Mouse (Mus musculus): ENCODE results near the gene Tgtp1. TPM values are rescaled to one million over a fixed set of nuclear protein-coding genes. Genes with fewer than 3 reads are reported as not detected.
"Not testable (repeated sequence)": the region's sequence is repeated elsewhere in the genome, so short reads cannot be mapped to it uniquely, and the experiment has no call there.

The Tgtp1 gene
- polyA plus RNA-seq, 1 experiment from 2014 or later, result not detected

DNA sequence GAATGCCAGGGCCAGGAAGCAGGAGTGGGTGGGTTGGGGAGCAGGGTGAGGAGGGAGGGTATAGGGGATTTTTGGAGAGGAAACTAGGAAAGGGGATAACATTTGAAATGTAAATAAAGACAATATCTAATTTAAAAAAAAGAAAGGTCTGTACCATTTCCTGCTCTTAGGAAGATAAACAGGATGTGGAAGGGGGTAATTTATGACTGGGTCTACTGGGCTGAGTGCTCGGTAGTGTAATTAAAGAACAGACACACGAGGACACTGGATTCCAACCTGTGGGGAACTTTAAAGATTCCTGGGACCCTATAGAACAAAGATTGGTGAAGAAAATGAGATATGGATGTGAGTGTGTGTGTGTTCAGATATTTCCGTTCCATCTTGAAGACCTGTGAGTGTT is 11.1 kb downstream of the Tgtp1 start:
- H3K4me3 ChIP-seq (replicated peaks; ENCODE audit: low read length), result not testable (repeated sequence)

DNA sequence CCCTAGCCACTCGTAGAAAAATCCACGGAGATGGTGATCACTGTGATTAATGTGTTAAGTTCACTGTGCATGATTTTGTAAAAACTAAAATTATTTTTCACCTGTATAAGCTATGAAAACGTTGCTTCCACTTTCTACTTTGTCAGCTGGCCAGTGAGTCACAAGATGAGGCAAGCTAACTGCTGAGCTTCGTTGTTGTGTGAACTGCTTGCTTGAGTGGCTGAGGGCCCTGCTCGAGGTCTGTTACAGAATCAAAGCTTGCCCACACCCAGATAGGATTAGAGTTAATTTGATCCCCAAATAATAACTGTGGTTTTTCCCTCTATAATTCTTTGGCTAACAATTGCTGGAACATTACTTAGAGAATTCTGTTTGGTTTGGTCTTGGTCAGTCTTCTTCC is 13.9 kb downstream of the Tgtp1 start:
- H3K4me3 ChIP-seq (replicated peaks; ENCODE audit: low read length); H3K36me3 ChIP-seq (replicated peaks; ENCODE audit: control insufficient read depth, insufficient read depth); H3K4me2 ChIP-seq (replicated peaks); H3K4me1 ChIP-seq (replicated peaks; ENCODE audit: control insufficient read depth, insufficient read depth, low read length); H3K27me3 ChIP-seq (ENCODE audit: control insufficient read depth, insufficient read depth, low read length); H3K27ac ChIP-seq; DNase-seq (ENCODE audit: low spot score); H3K9me3 ChIP-seq (ENCODE audit: control insufficient read depth, low read length); H3K9ac ChIP-seq; ATAC-seq (ENCODE audit: low FRiP score): not testable (repeated sequence)
- no CpG with 5 or more reads among the region's 5 CpGs for WGBS

More for the DNA sequence above, 11.1 kb downstream of the Tgtp1 start:
- ATAC-seq (ENCODE audit: low FRiP score); H3K9me3 ChIP-seq (ENCODE audit: control insufficient read depth, low read length); H3K27me3 ChIP-seq (ENCODE audit: control insufficient read depth, insufficient read depth, low read length); H3K4me1 ChIP-seq (replicated peaks; ENCODE audit: control insufficient read depth, insufficient read depth, low read length); H3K4me2 ChIP-seq (replicated peaks); DNase-seq (ENCODE audit: low spot score); H3K9ac ChIP-seq; H3K36me3 ChIP-seq (replicated peaks; ENCODE audit: control insufficient read depth, insufficient read depth); H3K27ac ChIP-seq: not testable (repeated sequence)
- no CpG with 5 or more reads among the region's 3 CpGs for WGBS

DNA sequence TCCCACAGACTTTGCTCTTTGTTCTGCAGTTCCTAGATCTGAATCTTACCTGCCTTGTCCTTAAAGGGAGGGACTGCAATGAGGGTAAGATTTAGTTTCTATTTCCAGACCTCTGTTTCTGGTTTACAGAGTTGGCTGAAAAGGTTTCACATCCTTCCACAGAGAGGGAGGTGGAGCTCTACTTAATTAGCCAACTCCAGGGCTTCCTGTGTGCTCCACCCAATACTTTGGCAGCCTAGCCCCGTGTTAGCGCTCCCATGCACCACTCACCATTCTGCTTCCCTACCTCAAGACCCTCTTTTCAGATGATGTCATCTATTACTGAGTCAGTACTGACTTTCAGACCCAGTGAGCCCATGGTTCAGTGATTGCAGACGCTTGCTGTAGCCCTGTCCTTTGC is 14.7 kb downstream of the Tgtp1 start, which contains the start of gene 9930111J21Rik1:
Gene 9930111J21Rik1 (minus strand): TSS at position 148 of the 400 bp plus-strand sequence.
- DNase-seq (ENCODE audit: low spot score); H3K4me1 ChIP-seq (replicated peaks; ENCODE audit: control insufficient read depth, insufficient read depth, low read length); H3K4me3 ChIP-seq (replicated peaks; ENCODE audit: low read length); ATAC-seq (ENCODE audit: low FRiP score); H3K27ac ChIP-seq; H3K9me3 ChIP-seq (ENCODE audit: control insufficient read depth, low read length); H3K27me3 ChIP-seq (ENCODE audit: control insufficient read depth, insufficient read depth, low read length); H3K36me3 ChIP-seq (replicated peaks; ENCODE audit: control insufficient read depth, insufficient read depth); H3K4me2 ChIP-seq (replicated peaks); H3K9ac ChIP-seq: not testable (repeated sequence)
- WGBS, result no CpG with 5 or more reads among the region's 3 CpGs

DNA sequence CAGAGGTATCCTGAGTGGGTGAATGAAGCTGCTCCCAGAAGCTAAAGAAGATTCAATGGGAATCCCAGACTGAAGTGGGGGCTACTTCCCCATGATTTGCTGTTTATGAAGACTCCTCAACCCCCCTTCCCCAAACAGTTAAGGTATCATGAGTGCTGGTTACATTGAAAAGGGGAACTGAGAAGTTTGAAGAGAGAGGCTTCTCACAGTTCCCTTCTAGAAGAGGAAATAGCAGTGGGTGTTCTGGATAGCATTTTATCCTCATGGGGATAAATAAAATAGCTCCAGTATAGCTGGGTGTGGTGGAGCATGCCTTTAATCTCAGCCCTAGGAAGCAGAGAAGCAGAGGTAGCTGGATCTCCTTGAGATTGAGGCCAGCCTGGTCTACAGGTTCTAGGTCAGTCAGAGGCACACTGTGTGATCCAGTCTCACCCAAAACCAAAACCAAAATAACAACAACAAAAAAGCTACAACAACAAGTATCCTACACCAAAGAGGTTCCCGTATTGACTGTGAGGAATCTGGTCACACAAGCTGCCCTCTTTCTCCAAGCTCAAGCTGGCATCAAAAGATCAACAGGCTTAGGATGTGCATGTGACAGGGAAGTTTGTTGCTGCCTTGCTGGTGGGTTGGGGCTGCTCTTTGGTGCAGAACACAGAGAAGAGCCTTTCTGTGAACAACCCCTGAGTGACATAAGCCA is 15.6 kb downstream of the Tgtp1 start, which contains the start of gene Olfr56:
Gene Olfr56 (plus strand): TSS at position 650 of the 700 bp plus-strand sequence.
- no CpG with 5 or more reads among the region's 1 CpGs for WGBS
- not testable (repeated sequence) for H3K27me3 ChIP-seq (ENCODE audit: control insufficient read depth, insufficient read depth, low read length); H3K36me3 ChIP-seq (replicated peaks; ENCODE audit: control insufficient read depth, insufficient read depth); H3K4me1 ChIP-seq (replicated peaks; ENCODE audit: control insufficient read depth, insufficient read depth, low read length); DNase-seq (ENCODE audit: low spot score); H3K4me3 ChIP-seq (replicated peaks; ENCODE audit: low read length); H3K4me2 ChIP-seq (replicated peaks); H3K27ac ChIP-seq; ATAC-seq (ENCODE audit: low FRiP score); H3K9me3 ChIP-seq (ENCODE audit: control insufficient read depth, low read length); H3K9ac ChIP-seq

DNA sequence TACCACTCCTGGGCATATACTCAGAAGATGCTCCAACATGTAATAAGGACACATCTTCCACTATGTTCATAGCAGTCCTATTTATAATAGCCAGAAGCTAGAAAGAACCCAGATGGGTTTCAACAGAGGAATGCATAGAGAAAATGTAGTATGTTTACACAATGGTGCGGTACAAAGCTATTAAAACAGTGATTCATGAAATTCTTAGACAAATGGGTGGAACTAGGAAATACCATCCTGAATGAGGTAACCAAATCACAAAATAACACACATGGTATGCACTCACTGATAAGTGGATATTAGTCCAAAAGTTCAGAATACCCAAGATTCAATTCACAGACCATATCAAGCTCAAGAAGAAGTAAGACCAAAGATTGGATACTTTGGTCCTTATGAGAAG is 19.3 kb downstream of the Tgtp1 start:
- ATAC-seq (ENCODE audit: low FRiP score); H3K27me3 ChIP-seq (ENCODE audit: control insufficient read depth, insufficient read depth, low read length); H3K27ac ChIP-seq; H3K4me2 ChIP-seq (replicated peaks); DNase-seq (ENCODE audit: low spot score); H3K4me1 ChIP-seq (replicated peaks; ENCODE audit: control insufficient read depth, insufficient read depth, low read length); H3K36me3 ChIP-seq (replicated peaks; ENCODE audit: control insufficient read depth, insufficient read depth); H3K9me3 ChIP-seq (ENCODE audit: control insufficient read depth, low read length); H3K9ac ChIP-seq; H3K4me3 ChIP-seq (replicated peaks; ENCODE audit: low read length): not testable (repeated sequence)
- WGBS, result no CpG with 5 or more reads among the region's 1 CpGs

DNA sequence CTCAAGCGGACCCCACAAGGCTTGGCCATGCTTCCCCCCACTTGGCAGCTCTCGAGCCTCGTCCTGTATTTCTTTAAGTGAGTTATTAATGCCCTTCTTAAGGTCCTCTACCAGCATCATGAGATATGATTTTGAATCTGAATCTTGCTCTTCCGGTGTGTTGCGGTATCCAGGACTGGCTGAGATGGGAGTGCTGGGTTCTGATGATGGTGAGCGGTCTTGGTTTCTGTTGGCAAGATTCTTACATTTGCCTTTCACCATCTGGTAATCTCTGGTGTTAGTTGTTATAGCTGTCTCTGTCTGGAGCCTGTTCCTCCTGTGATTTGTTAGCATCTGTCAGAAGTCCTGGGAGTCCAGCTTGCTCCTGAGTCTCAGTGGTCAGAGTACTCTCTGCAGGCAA is 47.9 kb downstream of the Tgtp1 start, which contains the start of gene Psme2b:
Gene Psme2b (minus strand): TSS at position 101 of the 400 bp plus-strand sequence.
- H3K4me2 ChIP-seq (replicated peaks); H3K36me3 ChIP-seq (replicated peaks; ENCODE audit: control insufficient read depth, insufficient read depth); H3K27me3 ChIP-seq (ENCODE audit: control insufficient read depth, insufficient read depth, low read length); H3K9me3 ChIP-seq (ENCODE audit: control insufficient read depth, low read length); H3K4me3 ChIP-seq (replicated peaks; ENCODE audit: low read length); H3K4me1 ChIP-seq (replicated peaks; ENCODE audit: control insufficient read depth, insufficient read depth, low read length); DNase-seq (ENCODE audit: low spot score); H3K9ac ChIP-seq; H3K27ac ChIP-seq; ATAC-seq (ENCODE audit: low FRiP score): not testable (repeated sequence)
- WGBS, result 93% methylated on average over 6 of the region's 6 CpGs

DNA sequence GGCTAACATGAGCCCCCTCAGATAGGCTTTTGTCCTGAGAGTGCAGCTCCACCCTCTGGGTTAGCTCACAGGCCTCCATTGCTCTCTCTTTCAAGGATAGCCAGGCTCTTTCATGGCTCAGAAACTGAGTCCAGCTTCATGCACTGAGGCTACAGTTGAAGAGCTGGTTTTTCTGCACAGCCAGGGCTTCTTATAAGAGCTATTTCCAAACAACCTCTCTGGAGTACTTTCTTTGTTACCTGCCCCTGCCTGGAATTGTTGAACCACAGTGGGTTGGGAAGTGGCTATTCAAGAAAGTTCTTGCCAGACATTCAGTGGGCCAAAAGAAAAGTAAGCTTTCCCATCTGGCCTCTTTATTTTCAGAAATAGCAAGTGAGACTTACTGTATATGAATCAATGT is 54.7 kb downstream of the Tgtp1 start:
- H3K4me3 ChIP-seq (replicated peaks; ENCODE audit: low read length); H3K4me2 ChIP-seq (replicated peaks); H3K4me1 ChIP-seq (replicated peaks; ENCODE audit: control insufficient read depth, insufficient read depth, low read length); H3K9me3 ChIP-seq (ENCODE audit: control insufficient read depth, low read length); H3K36me3 ChIP-seq (replicated peaks; ENCODE audit: control insufficient read depth, insufficient read depth); H3K9ac ChIP-seq; ATAC-seq (ENCODE audit: low FRiP score); H3K27me3 ChIP-seq (ENCODE audit: control insufficient read depth, insufficient read depth, low read length); H3K27ac ChIP-seq; DNase-seq (ENCODE audit: low spot score): not testable (repeated sequence)

Other genes with a start within 250 kb of the Tgtp1 start
- 418 and 454 TPM in 2 replicates for gene Rack1, start 193.8 kb downstream of the Tgtp1 start, polyA plus RNA-seq (2014; fragmentation: Nextera tagmentation; extraction: Ambion mirVana)
- gene Trim41, start 176.8 kb downstream of the Tgtp1 start, polyA plus RNA-seq (2014; fragmentation: Nextera tagmentation; extraction: Ambion mirVana), result 4.6 and 5.6 TPM in 2 replicates
- 1.7 and 2.5 TPM in 2 replicates for gene Trim7, start 168.0 kb downstream of the Tgtp1 start, polyA plus RNA-seq (2014; fragmentation: Nextera tagmentation; extraction: Ambion mirVana)
- 1.6 and 2.4 TPM in 2 replicates for gene Gm12184, start 167.5 kb downstream of the Tgtp1 start, polyA plus RNA-seq (2014; fragmentation: Nextera tagmentation; extraction: Ambion mirVana)
- 4.0 and 4.2 TPM in 2 replicates for gene Irgm1, start 122.5 kb downstream of the Tgtp1 start, polyA plus RNA-seq (2014; fragmentation: Nextera tagmentation; extraction: Ambion mirVana)
- gene Gm5431, start 92.0 kb downstream of the Tgtp1 start, polyA plus RNA-seq (2014; fragmentation: Nextera tagmentation; extraction: Ambion mirVana), result 0.16 and 0.74 TPM in 2 replicates
- 2.0 and 2.1 TPM in 2 replicates for gene Psme2b, start 48.0 kb downstream of the Tgtp1 start, polyA plus RNA-seq (2014; fragmentation: Nextera tagmentation; extraction: Ambion mirVana)
- not detected in 2 replicates for gene Olfr56, start 15.3 kb downstream of the Tgtp1 start, polyA plus RNA-seq (2014; fragmentation: Nextera tagmentation; extraction: Ambion mirVana)
- gene 9930111J21Rik1, start 14.8 kb downstream of the Tgtp1 start, polyA plus RNA-seq (2014; fragmentation: Nextera tagmentation; extraction: Ambion mirVana), result 0.39 and 0.51 TPM in 2 replicates
- gene Gm12185, start 1.9 kb downstream of the Tgtp1 start, polyA plus RNA-seq (2014; fragmentation: Nextera tagmentation; extraction: Ambion mirVana), result 0.08 TPM in 1 of 2 replicates, not detected in the other
- gene 9930111J21Rik2, start 57.1 kb upstream of the Tgtp1 start, polyA plus RNA-seq (2014; fragmentation: Nextera tagmentation; extraction: Ambion mirVana), result 0.21 and 0.41 TPM in 2 replicates
- not detected in 2 replicates for gene Tgtp2, start 70.0 kb upstream of the Tgtp1 start, polyA plus RNA-seq (2014; fragmentation: Nextera tagmentation; extraction: Ambion mirVana)
- 0.95 and 1.0 TPM in 2 replicates for gene Ifi47, start 82.4 kb upstream of the Tgtp1 start, polyA plus RNA-seq (2014; fragmentation: Nextera tagmentation; extraction: Ambion mirVana)
- gene Olfr1396, start 120.7 kb upstream of the Tgtp1 start, polyA plus RNA-seq (2014; fragmentation: Nextera tagmentation; extraction: Ambion mirVana), result not detected in 2 replicates
- gene Olfr1395, start 148.1 kb upstream of the Tgtp1 start, polyA plus RNA-seq (2014; fragmentation: Nextera tagmentation; extraction: Ambion mirVana), result not detected in 2 replicates
- gene Olfr1394, start 160.2 kb upstream of the Tgtp1 start, polyA plus RNA-seq (2014; fragmentation: Nextera tagmentation; extraction: Ambion mirVana), result not detected in 2 replicates
- 0.05 and 0.11 TPM in 2 replicates for gene Btnl9, start 193.0 kb upstream of the Tgtp1 start, polyA plus RNA-seq (2014; fragmentation: Nextera tagmentation; extraction: Ambion mirVana)
- gene Zfp62, start 209.1 kb upstream of the Tgtp1 start, polyA plus RNA-seq (2014; fragmentation: Nextera tagmentation; extraction: Ambion mirVana), result 46.8 and 48.2 TPM in 2 replicates

Data from hindbrain, embryonic 14.5 days (tissue).